Mouse (Mus musculus): ENCODE results near the gene Ugp2.

- TF ChIP-seq CTCF (IDR thresholded peaks at IDR 0.05; ENCODE audit: control insufficient read depth, insufficient read depth, insufficient read length) (no peak), MAX (IDR thresholded peaks at IDR 0.05) (no peak), FOSL1 (IDR thresholded peaks at IDR 0.05; ENCODE audit: insufficient read depth, low read length, poor library complexity, severe bottlenecking) (no peak), USF1 (IDR thresholded peaks at IDR 0.05; ENCODE audit: low read depth) (no peak), CEBPB (IDR thresholded peaks at IDR 0.05; ENCODE audit: low read depth) (no peak), MYOG (IDR thresholded peaks at IDR 0.05; ENCODE audit: control insufficient read depth, extremely low read depth, insufficient read length) (no peak), MYOD1 (IDR thresholded peaks at IDR 0.05; ENCODE audit: control insufficient read depth, insufficient read length, low read depth) (no peak)
These were observed 3.1 kb upstream of the Ugp2 start for GRCm38 (mm10) chr11:21374096-21374495.
